Mouse (Mus musculus) ZHBTc4 (cell line): Measurements from ENCODE around the gene Milr1.
A peak's percentile ranks its signal among the peaks of the same experiment; 100 is the strongest.
"Not testable (repeated sequence)": the region's sequence is repeated elsewhere in the genome, so short reads cannot be mapped to it uniquely, and the experiment has no call there.

Experiments
- DNase-seq: peaks from one replicate; pipeline ENCODE4 v3.0.0-alpha.2; 2011; ENCODE audit warnings: low read depth, low spot score

The Milr1 gene

DNA sequence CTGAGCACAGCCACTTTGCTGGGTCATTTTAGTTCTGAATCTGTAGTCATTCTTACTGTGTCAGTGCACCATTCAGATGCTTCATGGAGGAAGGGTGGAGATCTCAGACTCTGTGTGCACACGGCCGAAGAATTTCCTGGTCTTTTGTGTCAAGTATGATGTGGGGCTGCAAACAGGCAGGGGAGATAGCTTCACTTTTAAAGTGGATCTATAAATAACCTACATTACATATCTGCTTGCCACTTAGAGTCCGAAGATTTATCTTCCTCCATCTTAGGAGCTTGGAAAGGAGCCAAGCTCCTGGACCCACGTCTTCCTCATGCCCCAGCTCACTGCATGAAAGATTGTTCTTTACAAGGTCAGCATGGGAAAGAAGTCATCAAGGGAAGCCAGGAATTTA, 20.3 kb upstream of the Milr1 start:
- DNase-seq: no peak

DNA sequence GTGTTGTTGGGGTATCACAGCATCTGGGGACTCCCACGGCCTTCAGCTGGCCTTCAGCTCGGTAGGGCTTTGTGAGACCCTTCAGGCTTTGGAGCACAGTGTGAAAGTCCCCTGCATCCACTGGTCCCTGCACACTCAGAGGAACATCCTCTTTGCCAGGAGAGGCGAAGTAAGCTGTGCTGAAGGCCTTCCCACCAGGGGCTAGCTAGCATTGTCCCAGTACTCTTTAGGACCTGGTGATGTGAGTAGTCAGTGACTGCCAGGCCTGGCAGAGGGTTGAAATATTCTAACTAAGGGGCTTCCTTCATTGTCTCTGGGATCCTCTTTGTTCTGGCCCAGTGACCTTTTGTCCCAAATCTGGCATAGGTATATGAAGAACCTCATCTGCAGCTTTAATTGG, 14.4 kb upstream of the Milr1 start:
- no peak for DNase-seq

DNA sequence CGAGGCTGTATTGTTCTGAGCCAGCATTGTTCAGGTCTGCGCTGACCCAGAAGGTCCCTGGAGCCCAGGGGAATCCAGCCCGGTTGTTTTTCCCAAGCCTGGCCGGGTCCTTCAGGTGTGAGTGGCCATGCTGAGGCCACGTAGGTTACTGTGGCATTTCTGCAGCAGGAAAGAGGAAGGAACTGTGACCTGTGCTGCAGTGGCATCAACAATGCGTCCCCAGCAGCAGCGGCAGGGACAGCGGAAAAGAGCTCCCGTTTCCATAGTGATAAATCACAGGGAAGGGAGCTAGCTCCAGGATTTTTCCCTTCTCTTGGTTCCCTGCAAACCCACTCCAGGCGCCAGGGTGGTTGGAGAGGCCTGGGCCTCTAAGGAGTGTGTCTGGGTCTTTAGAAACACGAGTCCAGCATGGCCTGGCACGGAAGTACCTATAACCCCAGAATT, 13.8 kb upstream of the Milr1 start:
- DNase-seq: no peak

DNA sequence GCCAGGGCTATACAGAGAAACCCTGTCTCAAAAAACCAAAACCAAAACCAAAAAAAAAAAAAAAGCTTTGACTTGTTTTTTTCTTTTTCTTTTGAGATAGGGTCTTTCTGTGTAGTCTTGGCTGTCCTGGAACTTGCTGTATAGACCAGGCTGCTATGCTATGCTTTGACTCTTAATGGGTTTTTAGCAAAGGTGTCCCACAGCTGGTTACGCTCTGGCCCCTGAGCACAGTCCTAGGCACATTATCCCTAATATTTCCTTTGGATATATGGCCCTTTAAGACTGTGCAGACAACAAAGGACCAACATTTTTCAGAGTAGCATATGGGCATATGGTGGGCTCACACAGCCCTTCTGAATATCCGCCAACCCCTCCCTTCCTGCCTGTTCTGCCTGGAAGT, 11.9 kb upstream of the Milr1 start:
- no peak for DNase-seq

DNA sequence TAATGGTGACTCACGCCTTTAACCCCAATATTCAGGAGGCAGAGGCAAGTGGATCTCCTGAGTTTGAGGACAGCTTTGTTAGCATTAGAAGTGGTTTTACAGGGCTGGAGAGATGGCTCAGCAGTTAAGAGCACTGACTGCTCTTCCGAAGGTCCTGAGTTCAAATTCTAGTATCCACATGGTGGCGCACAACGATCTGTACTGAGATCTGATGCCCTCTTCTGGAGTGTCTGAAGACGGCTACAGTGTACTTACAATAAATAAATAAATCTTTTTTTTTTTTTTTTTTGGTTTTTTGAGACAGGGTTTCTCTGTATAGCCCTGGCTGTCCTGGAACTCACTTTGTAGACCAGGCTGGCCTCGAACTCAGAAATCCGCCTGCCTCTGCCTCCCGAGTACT, 10.3 kb upstream of the Milr1 start:
- DNase-seq: not testable (repeated sequence)

DNA sequence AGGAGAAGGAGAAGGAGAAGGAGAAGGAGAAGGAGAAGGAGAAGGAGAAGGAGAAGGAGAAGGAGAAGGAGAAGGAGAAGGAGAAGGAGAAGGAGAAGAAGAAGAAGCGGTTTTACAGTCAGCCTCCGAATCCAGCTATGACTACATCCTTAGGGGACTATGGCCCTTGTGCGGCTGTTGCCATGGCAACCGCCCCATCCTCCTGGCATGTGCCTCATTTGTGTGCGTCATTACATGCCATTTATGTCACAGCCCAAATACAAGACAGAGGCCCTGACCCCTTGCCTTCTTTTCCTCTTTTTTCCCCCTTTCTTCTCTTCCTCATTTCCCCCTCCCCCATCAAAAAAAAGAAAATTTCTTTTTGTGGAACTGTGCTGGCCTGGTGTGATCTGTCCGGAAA, 9.8 kb upstream of the Milr1 start:
- peak; percentile 67 for DNase-seq

DNA sequence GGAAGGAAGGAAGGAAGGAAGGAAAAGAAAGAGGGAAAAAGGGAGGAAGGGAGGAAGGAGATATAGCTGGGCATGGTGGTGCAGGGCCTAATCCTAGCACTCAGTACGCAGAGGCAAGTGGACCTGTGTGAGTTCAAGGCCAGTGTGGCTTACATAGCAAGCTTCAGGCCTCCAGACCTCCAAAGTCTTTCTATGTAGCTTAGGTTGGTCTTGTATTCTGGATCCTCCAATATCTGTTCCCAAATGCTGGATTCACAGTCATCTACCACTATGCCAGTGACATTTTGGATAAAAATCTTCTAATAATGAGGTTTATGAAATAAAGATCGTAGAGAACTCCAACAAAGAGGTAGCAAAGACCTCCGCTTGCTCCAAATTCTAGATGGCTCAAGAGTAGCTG, 9.2 kb upstream of the Milr1 start:
- DNase-seq: no peak

DNA sequence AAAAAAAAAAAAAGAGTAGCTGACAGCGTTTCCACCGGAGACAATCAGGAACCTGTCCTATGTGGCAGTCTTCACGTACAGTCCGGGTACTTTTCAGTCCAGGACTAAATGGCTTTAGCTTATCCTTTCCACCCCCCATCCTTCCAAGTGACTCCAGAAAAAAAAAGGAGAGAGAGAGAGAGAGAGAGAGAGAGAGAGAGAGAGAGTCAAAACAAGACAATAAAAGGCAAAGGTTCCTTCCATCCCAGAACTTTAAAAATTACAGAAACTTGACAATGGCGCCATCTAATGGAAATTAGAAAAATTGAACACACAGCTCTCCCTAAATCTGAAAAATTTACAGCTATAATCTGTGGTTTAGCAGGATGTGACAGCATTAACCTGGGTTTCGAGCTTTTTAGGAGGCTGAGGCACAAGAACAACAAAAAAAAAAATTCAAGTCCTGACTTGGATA, 8.6 kb upstream of the Milr1 start:
- peak; percentile 59 for DNase-seq

DNA sequence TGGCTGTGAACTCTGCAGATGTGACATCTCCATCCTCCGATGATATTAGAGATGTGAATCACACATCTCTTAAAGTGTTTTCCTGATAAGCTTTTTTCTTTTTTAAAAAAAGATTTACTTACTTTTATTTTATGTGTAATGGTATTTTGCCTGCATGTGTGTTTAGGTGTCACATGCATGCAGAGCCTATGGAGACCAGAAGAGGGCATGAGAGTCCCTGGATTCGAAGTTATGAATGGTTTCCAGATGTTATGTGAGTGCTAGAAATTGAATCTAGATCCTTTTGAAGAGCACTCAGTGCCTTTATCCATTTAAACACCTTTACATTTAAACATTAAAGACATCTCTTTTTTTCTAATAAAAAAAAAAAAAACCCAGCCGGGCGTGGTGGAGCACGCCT, 6.1 kb upstream of the Milr1 start:
- DNase-seq: no peak

DNA sequence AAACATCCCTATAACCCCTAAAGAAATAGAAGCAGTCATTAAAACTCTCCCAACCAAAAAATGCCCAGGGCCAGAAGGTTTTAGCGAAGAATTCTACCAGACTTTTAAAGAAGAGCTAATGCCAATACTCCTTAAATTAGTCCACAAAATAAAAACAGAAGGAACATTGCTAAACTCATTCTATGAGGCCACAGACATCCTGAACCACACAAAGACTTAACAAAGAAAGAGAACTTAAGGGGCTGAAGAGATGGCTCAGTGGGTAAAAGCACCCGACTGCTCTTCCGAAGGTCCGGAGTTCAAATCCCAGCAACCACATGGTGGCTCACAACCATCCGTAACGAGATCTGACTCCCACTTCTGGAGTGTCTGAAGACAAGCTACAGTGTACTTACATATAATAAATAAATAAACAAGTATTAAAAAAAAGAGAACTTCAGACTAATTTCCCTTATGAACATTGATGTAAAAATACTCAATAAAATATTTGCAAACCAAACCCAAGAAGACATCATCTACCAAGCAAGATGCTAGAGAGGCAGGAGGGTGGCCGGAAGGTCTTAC, 1.4 kb upstream of the Milr1 start:
- not testable (repeated sequence) for DNase-seq

DNA sequence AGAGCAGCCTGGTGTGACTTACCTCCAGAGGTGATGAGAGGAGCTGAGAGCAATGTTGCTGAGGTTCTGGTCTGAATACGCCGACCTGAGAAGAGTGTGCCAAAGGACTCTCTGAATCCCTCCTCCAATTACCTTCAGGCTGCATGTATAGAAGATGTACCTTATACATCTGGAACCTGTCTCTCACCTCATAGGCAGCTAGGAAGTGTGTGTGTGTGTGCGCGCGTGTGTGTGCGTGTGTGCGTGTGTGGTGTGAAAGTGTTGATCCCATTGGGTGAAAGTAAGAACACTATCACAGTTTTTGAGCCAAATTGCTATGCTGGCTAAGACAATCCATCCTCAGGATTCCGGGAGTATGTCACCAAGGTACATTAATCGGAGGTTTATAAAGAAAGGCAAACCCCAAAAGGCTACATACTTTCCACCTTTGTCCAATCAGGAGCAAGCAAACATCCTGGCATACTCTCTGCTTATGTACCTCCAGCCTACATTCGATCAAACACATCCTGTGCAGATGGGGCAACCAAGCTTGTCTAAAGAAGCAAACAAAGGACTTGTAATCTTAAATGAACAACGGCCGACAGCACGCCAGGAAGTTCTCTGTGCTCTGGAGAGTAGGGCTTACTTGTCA, 790 bp upstream of the Milr1 start, which contains the start of gene Pecam1:
TSS of gene Pecam1 (minus strand) at position 508 of the 631 bp plus-strand sequence.
- DNase-seq: no peak

DNA sequence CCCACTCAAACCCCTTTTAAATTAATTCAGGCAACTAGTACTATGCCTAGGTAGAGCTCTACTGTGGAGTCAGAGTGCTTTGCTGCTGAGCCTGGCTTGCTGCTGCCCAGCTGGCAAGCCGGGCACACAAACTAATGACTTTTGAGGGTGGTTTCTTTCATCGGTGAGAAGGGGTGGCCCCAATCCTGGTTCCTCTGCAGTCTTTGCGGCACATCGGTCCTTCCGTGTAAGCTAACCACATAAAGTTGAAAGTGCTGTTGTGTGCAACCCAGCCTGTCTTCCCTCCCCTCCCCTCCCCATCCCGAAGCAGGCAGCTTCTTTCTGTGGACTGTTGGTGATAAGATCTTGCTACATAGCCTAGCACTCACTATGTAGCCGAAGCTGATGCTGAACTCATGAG, 1.1 kb downstream of the Milr1 start:
- no peak for DNase-seq

DNA sequence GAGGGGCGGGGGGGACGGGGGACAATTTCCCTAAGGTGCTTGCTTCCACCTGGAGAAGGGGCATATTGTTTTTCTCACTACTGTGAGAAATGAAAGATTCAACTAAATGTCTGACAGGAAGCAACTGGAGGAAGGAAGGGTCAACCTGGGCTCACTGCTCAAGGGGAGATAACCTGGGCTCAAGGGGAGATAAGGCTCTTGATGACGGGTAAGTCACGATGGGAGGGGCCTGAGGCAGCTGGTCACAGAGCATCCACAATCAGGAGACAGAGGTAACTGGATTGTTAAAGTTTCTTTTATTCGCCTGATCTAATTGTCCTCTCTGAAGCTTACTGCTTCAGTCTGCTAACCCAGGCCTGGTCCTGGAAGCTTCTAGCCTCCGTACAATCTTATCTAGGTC, 2.3 kb downstream of the Milr1 start:
- DNase-seq: no peak

DNA sequence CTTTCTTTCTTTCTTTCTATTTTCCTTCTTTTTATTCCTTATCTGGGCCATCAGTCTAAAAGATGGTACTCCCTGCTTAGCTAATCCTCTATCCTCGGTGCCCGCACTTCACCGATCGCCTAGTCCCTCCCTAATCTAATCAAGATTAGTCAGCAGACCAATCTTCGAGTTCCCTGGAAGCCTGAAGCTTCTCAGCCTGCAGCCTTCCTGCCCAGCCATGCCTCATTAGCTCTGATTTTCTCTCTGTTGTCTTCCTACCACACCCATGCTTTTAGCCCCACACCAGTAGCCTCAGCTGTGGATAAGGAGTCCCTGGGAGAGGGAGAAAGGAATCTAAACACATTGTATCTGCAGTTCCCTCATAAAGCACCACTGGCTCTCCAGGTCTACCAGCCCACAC, 4.6 kb downstream of the Milr1 start:
- DNase-seq: no peak

DNA sequence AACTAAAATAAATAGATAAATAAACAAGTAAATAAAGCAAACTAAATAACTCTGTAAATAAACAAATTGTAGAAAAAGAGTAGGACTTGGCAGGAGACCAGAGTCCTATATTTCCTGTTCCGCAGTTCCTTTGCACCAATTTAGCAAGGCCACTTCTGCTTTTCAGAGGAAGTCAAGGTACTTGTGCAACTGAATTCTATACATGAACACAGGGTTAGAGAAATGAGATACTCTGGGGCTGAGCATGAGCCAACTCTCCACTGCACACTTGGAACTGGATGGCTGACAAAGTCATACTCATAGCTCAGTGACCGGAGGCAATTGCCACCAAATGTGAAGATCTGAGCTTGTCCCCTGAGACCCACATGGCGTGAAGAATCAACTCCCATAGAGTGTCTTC, 8.0 kb downstream of the Milr1 start:
- DNase-seq: no peak

DNA sequence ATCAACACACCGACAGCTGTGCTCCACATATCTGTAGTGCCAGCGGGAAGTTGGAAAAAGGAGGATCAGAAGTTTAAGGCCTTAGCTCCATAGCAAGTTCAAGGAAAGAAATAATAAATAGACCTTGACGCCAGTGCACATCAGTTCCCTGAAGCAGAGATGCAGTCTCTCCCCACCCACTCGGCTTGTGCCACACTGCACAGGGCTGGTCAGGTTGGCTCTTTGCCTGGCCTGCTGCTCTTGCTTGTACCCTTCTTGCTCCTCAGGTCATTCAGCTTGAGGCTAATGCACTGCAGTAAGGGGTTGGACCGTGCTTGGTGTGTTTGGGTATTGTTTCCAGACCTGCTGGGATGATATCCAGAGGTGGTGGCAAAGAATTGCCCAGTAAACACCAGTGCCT, 9.5 kb downstream of the Milr1 start:
- no peak for DNase-seq

DNA sequence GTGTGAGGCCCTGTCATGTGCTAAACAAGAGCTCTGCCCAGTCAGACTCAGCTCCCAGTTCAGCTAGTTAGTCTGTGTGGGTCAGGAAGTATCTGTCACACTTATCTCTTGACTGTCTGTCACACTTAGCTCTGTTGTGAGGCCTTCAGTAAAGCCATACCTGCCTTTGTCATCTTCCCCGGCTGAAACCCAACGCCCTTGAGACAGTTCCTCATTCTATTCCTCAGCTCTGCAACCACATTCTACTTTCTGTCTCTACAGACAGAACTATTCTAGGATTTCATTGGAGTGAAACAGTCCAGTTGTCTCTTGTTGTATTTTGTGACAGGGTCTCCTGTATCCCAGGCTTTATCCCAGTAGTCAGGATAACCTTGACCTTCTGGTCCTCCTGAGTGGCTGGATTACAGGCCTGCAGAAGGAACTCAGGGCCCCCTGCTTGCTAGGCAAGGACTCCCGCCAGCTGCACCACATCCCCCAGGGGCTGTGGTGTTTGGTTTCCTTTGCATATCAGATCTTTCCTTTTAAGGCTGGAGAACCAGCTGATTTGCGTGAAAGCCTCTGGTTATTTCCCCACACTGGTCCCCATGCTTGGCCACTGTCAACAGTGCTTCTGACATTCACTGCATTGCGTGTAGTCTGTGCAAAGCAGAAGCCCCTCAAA, 11.2 kb downstream of the Milr1 start:
- peak; percentile 64 for DNase-seq

DNA sequence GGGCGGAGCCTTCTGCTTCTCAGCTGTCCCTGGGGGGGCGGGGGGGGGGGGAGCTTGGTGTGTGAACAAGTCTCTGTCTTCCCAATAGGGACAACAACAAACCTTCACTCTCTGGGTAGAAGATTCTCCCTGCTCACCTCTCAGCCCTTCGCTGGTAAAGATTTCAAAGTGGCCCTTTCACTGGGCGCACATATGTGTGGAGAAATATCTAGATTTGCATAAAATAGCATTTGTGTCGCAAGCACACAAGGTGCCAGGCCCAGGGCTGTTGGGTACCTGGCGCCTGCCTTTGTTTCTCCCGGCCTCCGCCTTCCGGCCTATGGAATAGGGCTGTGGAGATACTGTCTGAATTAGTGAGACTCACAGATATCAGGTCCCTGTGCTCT, 11.8 kb downstream of the Milr1 start:
- DNase-seq: no peak

DNA sequence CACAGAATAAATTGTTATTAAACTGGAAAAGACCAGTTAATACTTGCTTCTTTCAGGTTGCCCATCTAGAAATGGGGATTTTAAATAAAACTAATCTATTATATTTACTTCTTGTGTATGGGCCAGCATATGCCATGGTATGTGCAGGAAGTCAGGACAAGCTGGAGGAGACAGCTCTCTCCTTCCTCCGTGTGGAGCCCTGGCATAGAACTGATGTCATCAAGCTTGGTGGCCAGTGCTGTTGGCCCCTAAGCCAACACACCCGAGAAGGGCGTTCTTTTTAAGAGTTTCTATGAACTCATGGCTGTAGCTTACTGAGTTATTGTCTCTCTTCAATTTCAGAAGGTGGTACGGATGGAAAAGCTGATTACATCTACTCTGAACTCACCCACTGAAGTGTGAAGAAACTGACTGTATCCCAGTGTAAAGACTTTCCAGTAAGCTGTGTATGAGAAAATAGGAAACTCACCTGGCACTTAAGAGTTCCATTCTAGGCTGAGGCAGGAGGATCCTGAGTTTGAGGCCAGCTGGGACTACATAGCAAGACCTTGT, 15.7 kb downstream of the Milr1 start:
- no peak for DNase-seq

DNA sequence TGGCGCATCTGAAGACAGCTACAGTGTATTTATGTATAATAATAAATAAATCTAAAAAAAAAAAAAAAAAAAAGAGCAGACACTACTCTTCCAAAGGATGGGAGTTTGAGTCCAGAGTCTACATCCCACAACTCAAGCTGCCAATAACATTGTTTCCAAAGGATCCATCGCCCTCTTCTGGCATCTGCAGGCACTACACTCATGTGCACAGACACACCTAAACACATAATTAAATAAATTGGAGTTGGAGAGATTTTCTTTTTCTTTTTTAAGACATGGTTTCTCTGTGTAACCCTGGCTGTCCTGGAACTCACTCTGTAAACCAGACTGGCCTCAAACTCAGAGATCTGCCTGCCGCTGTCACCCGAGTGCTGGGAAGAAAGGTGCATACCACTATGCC, 16.5 kb downstream of the Milr1 start:
- peak; percentile 70 for DNase-seq

DNA sequence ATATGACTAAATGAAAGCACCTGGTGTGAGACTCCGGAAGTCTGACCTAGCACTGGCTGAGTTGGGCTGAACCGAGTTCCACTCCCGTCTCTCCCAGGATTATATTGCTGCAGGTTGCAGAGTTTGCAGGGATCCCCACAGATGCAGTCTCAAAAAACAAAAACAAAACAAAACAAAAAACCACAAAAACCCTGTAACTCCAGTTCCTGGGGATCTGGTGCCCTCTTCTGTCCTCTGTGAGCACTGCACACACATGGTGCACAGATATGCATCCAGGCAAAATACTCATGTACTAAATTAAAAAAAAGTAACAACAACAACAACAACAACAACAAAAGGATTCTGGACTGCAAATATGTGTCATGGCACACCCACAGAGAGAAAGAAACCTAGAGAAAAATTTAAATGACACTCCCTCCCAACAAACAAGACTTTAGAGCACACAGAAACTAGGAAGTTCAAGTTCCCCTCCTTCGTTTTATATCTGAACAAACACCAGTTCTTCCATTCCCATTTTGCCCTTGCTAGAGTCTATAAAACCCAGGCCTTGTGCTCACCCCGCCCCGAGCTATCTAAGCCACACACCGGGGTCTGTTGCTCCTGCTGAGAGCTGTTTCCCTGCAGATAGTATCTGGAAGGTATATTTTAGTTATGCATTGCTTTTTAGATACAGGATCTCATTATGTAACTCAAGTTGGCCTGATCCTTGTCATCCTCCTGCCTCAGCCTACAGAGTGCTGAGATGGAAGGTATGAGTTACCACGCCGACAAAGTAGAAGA, 19.4 kb downstream of the Milr1 start:
- DNase-seq: peak; percentile 65

DNA sequence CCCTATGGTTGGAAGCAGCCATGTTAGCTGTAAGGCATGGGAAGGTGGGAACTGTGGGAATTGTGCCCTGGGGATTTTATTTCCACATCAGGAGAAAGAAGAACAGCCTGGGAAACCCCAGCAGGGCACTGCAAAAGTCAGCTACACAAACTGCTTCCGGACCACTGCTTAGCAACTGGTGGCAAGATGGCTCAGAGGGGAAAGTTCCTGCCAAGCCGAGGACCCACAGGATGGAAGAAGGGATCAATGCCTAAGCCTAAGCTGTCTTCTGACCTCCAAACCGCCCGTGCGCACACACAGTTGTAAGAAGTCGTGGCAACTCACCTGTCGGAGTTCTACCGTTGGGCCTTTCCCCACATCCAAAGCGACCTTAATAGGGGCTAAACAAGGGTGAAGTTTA, 22.0 kb downstream of the Milr1 start:
- no peak for DNase-seq
